Mouse (Mus musculus) v-Abl transformed pro-B cells (cell line): Measurements from ENCODE around the gene Kank2.

Source experiments
- in situ Hi-C, 2 experiments: fragments of 400-800 bp; cut with MboI; formaldehyde crosslinking; loops; one replicate each; pipeline ENCODE4 v1.15.1; 2025; ENCODE audit not compliant: unreplicated experiment in 2 of 2

The Kank2 gene

DNA sequence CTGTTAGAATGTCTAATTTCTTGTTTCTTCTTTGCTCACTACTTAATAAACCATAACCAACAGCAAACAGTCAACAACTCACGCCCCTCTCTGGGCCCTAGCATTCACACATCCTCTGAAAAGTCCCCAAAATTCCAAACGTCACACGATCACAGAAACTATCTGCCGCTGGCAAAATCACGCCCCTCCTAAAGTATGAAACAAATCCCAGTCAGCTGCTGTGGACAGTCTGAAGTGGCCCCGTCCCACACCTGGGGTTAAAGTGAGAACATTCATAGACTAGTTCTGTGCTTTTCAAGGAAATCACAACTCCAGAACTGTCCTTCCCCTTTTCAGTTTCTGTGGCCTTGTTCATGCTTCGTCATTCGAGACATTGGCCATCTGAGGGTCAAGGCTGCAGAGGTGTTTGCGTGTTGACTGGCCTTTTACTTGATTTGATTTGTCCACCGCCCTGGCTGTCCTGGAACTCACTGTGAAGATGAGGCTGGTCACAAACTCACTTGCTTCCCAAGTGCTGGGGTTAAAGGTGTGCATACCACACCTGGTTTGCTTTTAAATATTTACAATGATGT, 70.2 kb downstream of the Kank2 start:
- in situ Hi-C loops: no loop called here

GRCm38 (mm10) chr9:21726218-21726975, 72.1 kb downstream of the Kank2 start:
- in situ Hi-C loops: no loop called here

- in situ Hi-C loops: no loop called here
Measured at GRCm38 (mm10) chr9:21725224-21726121, 73.1 kb downstream of the Kank2 start.

GRCm38 (mm10) chr9:21724147-21724536, 74.4 kb downstream of the Kank2 start:
- in situ Hi-C loops: no loop called here

GRCm38 (mm10) chr9:21723377-21724146, 75.0 kb downstream of the Kank2 start, which contains the start of gene Ldlr:
Gene Ldlr (plus strand): TSS chr9:21723483.
- in situ Hi-C loops: no loop called here

GRCm38 (mm10) chr9:21721036-21721435, 77.5 kb downstream of the Kank2 start:
- in situ Hi-C loops: no loop called here

DNA sequence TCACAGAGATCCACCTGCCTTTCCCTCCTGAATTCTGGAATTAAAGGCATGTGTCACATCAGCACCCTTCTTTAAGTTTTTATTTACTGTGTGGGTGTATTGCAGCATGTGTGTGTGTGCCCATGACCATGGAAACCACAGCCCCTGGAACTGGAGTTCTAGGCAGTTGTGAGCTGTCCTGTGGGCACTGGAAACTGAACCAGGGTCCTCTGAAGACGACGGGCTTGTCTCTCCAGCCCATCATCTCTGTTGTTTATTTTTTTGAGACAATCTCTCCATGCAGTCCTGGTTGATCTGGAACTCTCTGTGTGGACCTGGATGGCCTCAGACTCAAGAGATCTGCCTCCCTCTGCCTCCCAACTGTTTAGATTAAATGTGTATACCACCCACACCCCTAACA, 81.5 kb downstream of the Kank2 start:
- in situ Hi-C loops: no loop called here
